Mouse (Mus musculus) stomach, postnatal 0 days (tissue): Measurements from ENCODE around the gene Wnt2b.

ENCODE experiments used
- CTCF ChIP-seq: IDR thresholded peaks from 2 replicates; pipeline ENCODE4 v1.5.1; 2016; ENCODE audit warnings: antibody characterized with exemption, low read depth, mild to moderate bottlenecking, moderate library complexity
- EP300 ChIP-seq: optimal IDR thresholded peaks from 2 replicates; pipeline ENCODE3; 2016; ENCODE audit warnings: antibody characterized with exemption

DNA sequence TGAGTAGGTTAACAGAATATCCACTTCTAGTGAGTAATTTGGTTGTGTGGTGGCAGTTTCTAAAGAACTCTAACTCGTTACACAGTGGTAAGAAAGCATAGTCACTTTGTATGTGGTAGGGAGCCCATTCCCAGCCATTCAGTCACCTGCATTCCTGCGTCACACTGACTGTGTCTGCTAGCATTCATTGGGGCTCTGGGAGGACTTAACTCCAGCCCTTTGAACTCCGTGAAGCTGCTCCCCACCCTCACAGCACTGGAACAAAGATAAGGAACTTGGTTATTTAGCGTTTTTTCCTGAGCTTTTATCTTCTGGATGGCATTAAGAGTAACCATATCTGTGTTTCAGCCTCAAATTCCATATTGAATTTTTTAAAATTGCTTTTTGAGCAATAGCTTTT lies 23.4 kb downstream of the Wnt2b start:
- no peak for TF ChIP-seq CTCF
- TF ChIP-seq EP300, result no peak
